Mouse (Mus musculus) lung, adult 2 months (tissue): ENCODE results near the gene Fbxl22.

ENCODE experiments used
- CTCF ChIP-seq: fragments of 200-500 bp; IDR thresholded peaks from 2 replicates; pipeline ENCODE4 v1.5.1; 2011; ENCODE audit warnings: mild to moderate bottlenecking, low read length, control low read depth; ENCODE audit not compliant: insufficient read depth
- POLR2A ChIP-seq: fragments of 200-500 bp; IDR thresholded peaks from 2 replicates; pipeline ENCODE4 v1.6.1; 2011; ENCODE audit warnings: low read depth, mild to moderate bottlenecking, control low read depth, low read length, borderline replicate concordance; ENCODE audit errors: extremely low read depth

DNA sequence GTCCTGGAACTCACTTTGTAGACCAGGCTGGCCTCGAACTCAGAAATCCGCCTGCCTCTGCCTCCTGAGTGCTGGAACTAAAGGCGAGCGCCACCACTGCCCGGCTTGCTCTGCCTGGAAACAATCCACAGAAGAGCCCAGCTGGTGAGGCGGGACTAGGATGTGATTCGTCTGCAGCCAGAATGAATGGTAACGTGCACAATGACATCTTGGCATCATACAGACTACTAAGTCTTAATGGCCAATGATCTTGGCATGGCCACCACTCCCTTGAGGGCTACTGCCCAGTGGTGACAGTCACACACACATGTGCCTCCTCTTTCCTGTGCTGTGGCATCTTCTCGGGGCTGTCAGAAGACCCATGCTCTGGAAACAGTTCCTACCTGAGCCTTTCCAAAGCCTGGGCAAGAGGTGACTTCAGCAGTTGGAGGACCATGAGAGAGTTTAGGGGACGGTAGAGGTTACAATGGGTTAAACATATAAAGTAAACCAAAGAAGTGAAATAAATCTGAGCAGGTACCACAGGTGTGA, 1.4 kb upstream of the Fbxl22 start:
- TF ChIP-seq CTCF (no peak), POLR2A (no peak)
